Mouse (Mus musculus) spleen, adult 12 weeks (tissue): ENCODE results near the gene Lipt2.

Source experiments
- DNase-seq: peaks from one replicate; pipeline ENCODE4 v3.0.0; 2022; ENCODE audit warnings: low spot score

Gene Lipt2

DNA sequence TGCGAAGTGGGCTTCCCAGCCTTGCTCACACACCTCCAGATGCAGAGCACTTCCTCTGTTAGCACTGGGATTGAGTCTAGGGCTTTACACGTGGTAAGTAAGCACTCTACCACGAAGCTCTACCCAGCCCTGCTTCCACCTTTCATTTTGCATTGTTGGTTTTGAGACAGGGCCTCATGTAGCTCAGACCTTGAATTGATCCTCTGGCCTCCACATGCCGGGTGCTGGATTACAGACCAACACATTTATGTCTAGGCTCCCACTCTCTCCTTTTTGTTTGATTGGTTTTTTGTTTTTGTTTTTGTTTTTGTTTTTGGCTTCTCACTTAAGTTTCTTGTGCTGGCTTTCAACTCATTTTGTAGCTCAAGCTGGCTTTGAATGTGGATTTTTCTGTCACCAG lies 11.7 kb downstream of the Lipt2 start:
- DNase-seq = no peak

DNA sequence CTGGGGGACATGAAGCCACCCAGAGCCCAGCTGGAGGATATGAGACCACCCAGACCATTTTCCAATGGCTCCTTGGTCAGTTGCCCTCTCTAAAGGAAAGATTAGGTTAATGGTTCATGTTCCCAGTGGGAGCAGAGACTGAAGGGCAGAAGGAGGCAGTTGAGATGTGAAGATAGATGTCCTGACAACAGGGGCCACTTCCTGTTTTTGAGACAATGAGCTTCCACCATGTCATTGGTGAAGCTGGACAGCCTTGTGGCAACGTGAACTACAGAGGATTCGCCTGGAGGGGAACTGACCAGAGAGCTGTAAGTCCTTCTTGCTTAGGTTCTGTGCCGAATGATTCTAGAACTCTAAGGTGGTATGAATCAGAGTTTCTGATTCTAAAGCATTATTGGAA lies 17.2 kb downstream of the Lipt2 start, which contains the start of gene Kcne3:
TSS of gene Kcne3 (plus strand) at position 234 of the 400 bp plus-strand sequence.
- DNase-seq = no peak

GRCm38 (mm10) chr7:100178016-100178890 lies 19.2 kb downstream of the Lipt2 start:
- DNase-seq = peak; percentile 6

DNA sequence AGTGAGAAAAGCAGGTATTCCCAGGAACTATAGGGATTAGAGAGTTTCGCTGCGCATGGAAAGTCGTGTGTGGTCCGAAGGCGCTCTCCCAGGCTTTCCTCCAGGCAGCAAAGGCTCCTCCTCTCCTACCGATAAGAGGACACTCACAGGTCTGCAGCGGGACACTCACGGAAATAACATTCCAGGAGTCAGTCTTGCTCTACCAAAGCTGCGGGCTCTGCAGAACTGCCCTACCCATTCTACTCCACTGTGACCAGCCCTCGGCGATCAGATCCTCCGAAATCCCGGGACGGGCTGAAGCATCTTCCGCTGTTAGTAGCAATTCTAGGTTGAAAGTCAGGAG lies 19.8 kb downstream of the Lipt2 start:
- DNase-seq = no peak

GRCm38 (mm10) chr7:100179394-100179793 lies 20.3 kb downstream of the Lipt2 start:
- DNase-seq = no peak

DNA sequence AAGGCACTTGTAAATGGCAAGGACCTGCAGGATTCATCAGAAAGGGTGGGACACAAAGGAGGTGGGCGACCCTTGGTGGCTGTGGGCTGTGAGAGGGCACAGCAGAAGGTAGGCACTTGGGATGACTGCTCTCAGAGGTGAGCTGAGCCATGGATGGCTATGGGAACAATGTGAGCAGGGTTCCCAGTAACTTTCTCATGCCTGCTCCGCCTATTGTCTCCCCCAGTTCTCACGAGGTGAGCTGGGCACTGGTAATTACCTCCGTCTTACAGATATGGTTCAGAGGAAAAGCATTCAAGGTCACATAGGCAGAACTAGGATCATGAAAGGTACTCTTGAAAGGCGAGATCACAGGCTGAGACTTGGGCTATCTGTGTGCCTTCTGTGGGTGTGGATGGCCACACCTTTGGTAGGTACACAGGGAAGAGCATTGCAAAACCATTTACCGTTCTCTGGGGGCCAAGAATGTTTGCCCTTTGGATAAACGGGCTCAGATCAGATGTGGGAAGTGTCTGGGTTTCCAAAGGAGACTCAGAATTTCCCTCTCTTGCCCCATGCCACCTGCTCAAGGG lies 20.8 kb downstream of the Lipt2 start:
- no peak for DNase-seq

- no peak for DNase-seq
Observed at GRCm38 (mm10) chr7:100181176-100181575, 22.1 kb downstream of the Lipt2 start.

GRCm38 (mm10) chr7:100181614-100182013 lies 22.5 kb downstream of the Lipt2 start:
- no peak for DNase-seq

DNA sequence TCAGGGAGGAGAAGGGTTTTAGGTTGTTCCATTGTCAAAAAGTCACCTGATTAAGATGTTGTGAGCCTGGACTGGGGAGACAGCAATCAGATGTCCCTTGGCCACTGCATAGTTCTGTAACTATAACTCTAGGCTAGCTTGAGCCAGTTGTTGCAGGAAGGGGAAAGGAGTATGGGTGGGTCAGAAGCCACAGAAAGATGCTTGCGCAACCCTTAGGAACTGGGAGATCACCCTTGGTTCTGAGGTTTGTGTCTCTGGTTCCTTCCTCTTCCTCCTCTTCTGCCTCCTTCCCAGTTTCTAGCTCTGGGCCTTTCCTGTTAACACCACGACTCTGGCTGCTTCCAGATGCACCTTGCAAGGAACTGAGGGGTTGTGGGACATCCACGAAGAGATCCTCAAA lies 23.3 kb downstream of the Lipt2 start:
- DNase-seq = no peak

GRCm38 (mm10) chr7:100187601-100188000 lies 28.5 kb downstream of the Lipt2 start:
- no peak for DNase-seq

DNA sequence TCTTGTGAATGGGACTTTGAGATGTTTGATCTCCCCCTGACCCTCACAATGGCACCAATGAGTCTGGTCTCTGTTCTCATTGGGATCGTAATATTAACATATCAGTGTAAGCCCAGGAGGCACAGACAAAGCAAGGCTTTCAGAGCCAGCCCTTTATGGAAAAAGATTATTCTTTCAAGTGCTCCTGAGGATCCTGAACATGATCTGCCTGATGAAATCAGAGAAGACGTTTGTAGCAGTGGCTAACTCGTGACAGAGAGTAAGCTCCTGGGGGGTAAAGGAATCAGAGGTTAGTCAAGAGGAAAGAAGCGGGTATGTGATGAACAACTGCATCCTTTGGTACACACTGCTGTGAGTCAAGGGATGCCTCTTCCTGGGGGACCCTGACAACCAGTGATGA lies 31.1 kb downstream of the Lipt2 start:
- no peak for DNase-seq

DNA sequence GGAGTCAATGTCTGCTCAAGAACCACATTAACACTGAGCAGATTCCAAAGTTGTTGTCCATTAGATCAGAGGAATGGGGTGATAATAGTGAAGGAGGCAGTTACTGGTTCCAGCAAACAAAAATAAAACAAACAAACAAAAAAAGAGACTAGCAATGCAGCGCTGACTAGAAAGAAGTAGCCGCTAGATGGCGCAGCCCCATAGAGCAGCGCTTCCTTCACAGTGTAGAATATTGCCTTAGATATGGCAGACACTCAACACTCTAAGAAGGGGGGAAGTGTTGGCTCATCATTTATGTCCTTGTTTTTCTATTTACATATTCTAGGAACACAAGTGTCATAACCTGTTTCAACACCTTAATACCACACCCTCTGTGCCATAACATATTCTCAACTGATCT lies 31.7 kb downstream of the Lipt2 start:
- peak; percentile 35 for DNase-seq

DNA sequence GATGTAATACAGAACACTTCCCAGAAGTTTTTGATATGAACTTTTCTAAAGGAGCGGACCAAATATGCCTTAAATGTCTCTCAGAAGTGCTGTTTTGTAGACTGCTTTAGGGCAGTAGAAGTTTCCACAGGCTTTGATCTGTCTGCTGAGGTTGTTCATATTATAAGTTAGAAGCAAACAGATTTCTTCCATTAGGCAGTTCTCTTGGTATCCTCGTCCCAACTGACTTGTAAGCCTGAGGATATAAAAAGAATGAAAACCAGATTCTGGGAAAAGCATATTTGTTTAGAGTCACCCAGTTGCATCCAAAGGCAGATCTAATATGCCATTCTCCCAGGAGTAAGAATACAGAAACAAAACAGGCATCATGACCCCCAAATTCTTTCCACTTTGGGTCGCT lies 42.1 kb downstream of the Lipt2 start:
- no peak for DNase-seq

DNA sequence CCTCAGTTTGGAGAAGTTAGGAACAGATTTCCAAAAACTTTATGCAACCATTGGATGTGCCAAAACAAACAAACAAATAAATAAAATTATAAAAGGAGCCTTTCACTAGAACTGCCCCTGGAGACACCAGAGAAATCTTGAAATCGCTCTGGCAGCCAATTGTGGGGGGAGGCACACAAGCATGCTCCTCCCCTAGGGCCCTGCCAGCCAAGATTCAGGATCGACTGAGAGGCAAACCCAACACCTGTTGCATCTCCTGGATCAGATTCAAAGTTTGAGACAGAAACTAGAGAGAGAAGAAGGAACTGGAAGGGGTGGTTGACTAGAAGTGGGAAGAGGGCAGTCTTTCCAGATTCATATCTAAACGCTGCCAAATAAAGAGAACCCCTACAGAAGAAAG lies 44.5 kb downstream of the Lipt2 start:
- no peak for DNase-seq

DNA sequence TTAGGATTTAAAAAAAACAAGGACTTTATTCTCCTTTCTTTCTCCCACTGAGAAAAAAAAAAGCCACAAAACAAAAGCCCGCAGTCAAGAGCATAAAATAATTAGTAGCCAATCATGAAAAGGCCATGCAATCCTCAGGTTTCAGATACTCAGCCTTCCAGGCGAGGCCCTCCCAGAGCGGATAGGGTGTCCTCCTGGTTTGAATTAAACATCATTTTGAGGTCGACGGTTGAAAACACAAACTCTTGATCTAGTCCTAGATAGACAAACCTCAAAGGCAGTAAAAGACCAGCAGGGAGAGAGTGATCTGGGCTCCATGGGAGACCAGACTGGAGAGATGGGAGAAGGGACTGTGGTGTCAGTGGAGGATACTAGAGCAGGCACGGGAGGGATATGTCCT lies 45.8 kb downstream of the Lipt2 start:
- no peak for DNase-seq

DNA sequence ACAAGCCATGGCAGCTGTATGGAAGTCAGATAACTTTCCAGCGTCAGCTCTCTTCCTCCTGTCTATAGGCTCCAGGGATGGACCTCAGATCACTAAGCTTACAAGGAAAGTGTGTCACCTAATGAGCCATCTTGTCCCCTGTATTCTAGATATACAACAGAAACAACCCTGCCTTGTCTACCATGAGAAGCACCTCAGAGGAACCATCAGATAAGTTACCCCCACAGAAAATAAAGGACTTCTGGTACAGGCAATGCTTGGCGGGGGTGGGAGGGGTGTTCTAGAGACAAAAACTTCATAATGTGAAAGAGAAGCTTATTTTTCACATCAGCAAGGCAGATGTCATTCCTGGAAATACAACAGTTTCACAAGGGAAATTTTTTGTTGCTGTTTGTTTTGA lies 47.1 kb downstream of the Lipt2 start:
- DNase-seq = no peak

GRCm38 (mm10) chr7:100207886-100208285 lies 48.8 kb downstream of the Lipt2 start:
- DNase-seq = no peak
